ENCODE assay signal across 12 mouse cellular contexts in the genomic region with DNA sequence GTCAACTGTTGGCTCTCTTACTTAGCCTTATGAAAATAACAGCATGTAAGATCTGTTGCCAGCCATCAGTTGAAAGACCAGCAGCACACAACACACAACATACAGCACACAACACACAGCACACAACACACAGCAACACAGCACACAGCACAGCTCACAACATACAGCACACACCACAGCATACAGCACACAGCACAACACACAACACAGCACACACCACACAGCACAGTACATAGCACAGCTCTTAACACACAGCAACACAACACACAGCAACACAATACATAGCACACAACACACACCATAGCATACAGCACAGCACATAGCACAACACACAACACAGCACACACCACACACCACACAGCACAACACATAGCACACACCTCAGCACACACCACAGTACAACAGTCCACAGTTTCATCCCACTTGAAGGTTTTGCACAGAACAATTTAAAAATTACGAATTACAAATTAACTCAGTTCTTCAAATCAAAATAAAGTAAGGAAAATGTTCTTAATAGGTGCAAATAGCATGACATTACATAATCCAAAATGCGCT.
DNase-seq lines count a peak whose midpoint lies in the region; ATAC-seq and TF ChIP-seq lines count a peak whose summit lies in the region.
"Had no signal": no experiment of that assay in that cellular context is flagged by ENCODE, and none has a peak within 500 bp of the region (broad histone marks: within the 10 kb centered on the region; RNA-seq: fewer than 3 reads in every experiment).

No protein-coding gene starts in this region.

- H3K36me3 ChIP-seq in hindbrain, embryonic 15.5 days = no peaks in the 10 kb centered on the region
- no peaks in the 10 kb centered on the region for H3K36me3 ChIP-seq in hindbrain, postnatal 0 days (ENCODE audit: insufficient read depth, low read length)
- no peaks in the 10 kb centered on the region for H3K36me3 ChIP-seq in midbrain, embryonic 13.5 days
- H3K36me3 ChIP-seq in midbrain, embryonic 11.5 days (ENCODE audit: control insufficient read depth, insufficient read depth, low read length) = no peaks in the 10 kb centered on the region
- H3K36me3 ChIP-seq in heart, embryonic 15.5 days = no peaks in the 10 kb centered on the region
- H3K36me3 ChIP-seq in stomach, embryonic 15.5 days = no peaks in the 10 kb centered on the region
- H3K36me3 ChIP-seq: midbrain, embryonic 12.5 days had no signal

- H3K4me3 ChIP-seq in hindbrain, embryonic 15.5 days = no peak overlapping the region
- no peak overlapping the region for H3K4me3 ChIP-seq in hindbrain, postnatal 0 days (ENCODE audit: low read length)
- H3K4me3 ChIP-seq in midbrain, embryonic 13.5 days (replicated peaks) = no peak overlapping the region
- H3K4me3 ChIP-seq in midbrain, embryonic 11.5 days (ENCODE audit: low read depth, low read length) = no peak overlapping the region
- H3K4me3 ChIP-seq in heart, embryonic 15.5 days = peak overlapping the region; percentile 36
- H3K4me3 ChIP-seq in stomach, embryonic 15.5 days (replicated peaks) = no peak overlapping the region
- H3K4me3 ChIP-seq: midbrain, embryonic 12.5 days had no signal

- H3K27ac ChIP-seq in hindbrain, embryonic 15.5 days (replicated peaks) = no peak overlapping the region
- H3K27ac ChIP-seq in hindbrain, postnatal 0 days = no peak overlapping the region
- no peak overlapping the region for H3K27ac ChIP-seq in midbrain, embryonic 13.5 days
- no peak overlapping the region for H3K27ac ChIP-seq in midbrain, embryonic 11.5 days (ENCODE audit: low read depth, low read length)
- peak overlapping the region; percentile 87 for H3K27ac ChIP-seq in heart, embryonic 15.5 days
- no peak overlapping the region; the same call in 1 of the 2 replicates for H3K27ac ChIP-seq in stomach, embryonic 15.5 days
- H3K27ac ChIP-seq: midbrain, embryonic 12.5 days had no signal

- no peak for TF ChIP-seq CTCF in hindbrain, postnatal 0 days (IDR thresholded peaks at IDR 0.05; ENCODE audit: low read depth)

- H3K4me1 ChIP-seq in hindbrain, embryonic 15.5 days (replicated peaks) = peaks cover 22% of the 10 kb centered on the region
- H3K4me1 ChIP-seq in hindbrain, postnatal 0 days (ENCODE audit: insufficient read depth, low read length) = peaks cover 10% of the 10 kb centered on the region; the same call in 1 of the 2 replicates
- peaks cover 37% of the 10 kb centered on the region for H3K4me1 ChIP-seq in midbrain, embryonic 13.5 days (replicated peaks)
- H3K4me1 ChIP-seq in midbrain, embryonic 11.5 days (ENCODE audit: control insufficient read depth, insufficient read depth, low read length) = peaks cover 10% of the 10 kb centered on the region
- H3K4me1 ChIP-seq in heart, embryonic 15.5 days (replicated peaks) = peaks cover 53% of the 10 kb centered on the region
- H3K4me1 ChIP-seq in stomach, embryonic 15.5 days = peaks cover 40% of the 10 kb centered on the region

- H3K27me3 ChIP-seq in hindbrain, embryonic 15.5 days = no peaks in the 10 kb centered on the region
- H3K27me3 ChIP-seq in hindbrain, postnatal 0 days (ENCODE audit: insufficient read depth, low read length) = no peaks in the 10 kb centered on the region
- no peaks in the 10 kb centered on the region for H3K27me3 ChIP-seq in midbrain, embryonic 13.5 days
- H3K27me3 ChIP-seq in midbrain, embryonic 11.5 days (ENCODE audit: control insufficient read depth, insufficient read depth, low read length) = no peaks in the 10 kb centered on the region
- no peaks in the 10 kb centered on the region for H3K27me3 ChIP-seq in heart, embryonic 15.5 days
- H3K27me3 ChIP-seq in stomach, embryonic 15.5 days (replicated peaks) = no peaks in the 10 kb centered on the region
- H3K27me3 ChIP-seq: midbrain, embryonic 12.5 days had no signal

- H3K4me2 ChIP-seq in hindbrain, embryonic 15.5 days = no peak overlapping the region
- H3K4me2 ChIP-seq in hindbrain, postnatal 0 days (ENCODE audit: low read depth, low read length) = no peak overlapping the region
- no peak overlapping the region for H3K4me2 ChIP-seq in midbrain, embryonic 13.5 days (replicated peaks)
- H3K4me2 ChIP-seq in midbrain, embryonic 11.5 days = no peak overlapping the region
- peak overlapping the region; percentile 61 for H3K4me2 ChIP-seq in heart, embryonic 15.5 days
- H3K4me2 ChIP-seq in stomach, embryonic 15.5 days = peak overlapping the region; percentile 37
- H3K4me2 ChIP-seq: midbrain, embryonic 12.5 days had no signal

- H3K9ac ChIP-seq in hindbrain, embryonic 15.5 days = no peak overlapping the region
- H3K9ac ChIP-seq in hindbrain, postnatal 0 days (replicated peaks; ENCODE audit: low read length) = no peak overlapping the region
- H3K9ac ChIP-seq in midbrain, embryonic 13.5 days (replicated peaks) = no peak overlapping the region
- no peak overlapping the region; the same call in 1 of the 2 replicates for H3K9ac ChIP-seq in midbrain, embryonic 11.5 days (ENCODE audit: low read length)
- H3K9ac ChIP-seq in heart, embryonic 15.5 days = peak overlapping the region; percentile 47; the same call in 1 of the 2 replicates
- no peak overlapping the region for H3K9ac ChIP-seq in stomach, embryonic 15.5 days
- H3K9ac ChIP-seq: midbrain, embryonic 12.5 days had no signal

- H3K9me3 ChIP-seq in hindbrain, embryonic 15.5 days = no peaks in the 10 kb centered on the region
- no peaks in the 10 kb centered on the region for H3K9me3 ChIP-seq in hindbrain, postnatal 0 days (ENCODE audit: low read length)
- H3K9me3 ChIP-seq in midbrain, embryonic 13.5 days = no peaks in the 10 kb centered on the region
- H3K9me3 ChIP-seq in midbrain, embryonic 11.5 days (ENCODE audit: control insufficient read depth, low read length) = no peaks in the 10 kb centered on the region
- H3K9me3 ChIP-seq in heart, embryonic 15.5 days (replicated peaks) = no peaks in the 10 kb centered on the region
- H3K9me3 ChIP-seq in stomach, embryonic 15.5 days = no peaks in the 10 kb centered on the region
- H3K9me3 ChIP-seq: midbrain, embryonic 12.5 days had no signal

- 96% methylated on average over 2 of the region's 2 CpGs for WGBS in hindbrain, embryonic 15.5 days
- WGBS in hindbrain, postnatal 0 days = 96% methylated on average over 2 of the region's 2 CpGs
- 99% methylated on average over 2 of the region's 2 CpGs for WGBS in midbrain, embryonic 13.5 days
- 90% methylated on average over 2 of the region's 2 CpGs for WGBS in midbrain, embryonic 11.5 days
- 65% methylated on average over 2 of the region's 2 CpGs for WGBS in heart, embryonic 15.5 days
- WGBS in stomach, embryonic 15.5 days = 73% methylated on average over 2 of the region's 2 CpGs

- DNase-seq in hindbrain, postnatal 0 days (ENCODE audit: low spot score) = no peak
- DNase-seq in midbrain, embryonic 11.5 days (ENCODE audit: low spot score, missing footprints) = no peak
- DNase-seq in yolk sac, embryonic 10.5 days (ENCODE audit: low spot score) = no peak
- DNase-seq: adrenal gland, adult 8-10 months; cerebellum, adult 8-10 months; kidney, adult 11 months; thymus, postnatal 36 days had no signal

- peak; percentile 54 for ATAC-seq in hindbrain, embryonic 15.5 days (ENCODE audit: low FRiP score, low read depth)
- ATAC-seq in hindbrain, postnatal 0 days = no peak
- ATAC-seq in midbrain, embryonic 13.5 days = peak; percentile 53
- ATAC-seq in midbrain, embryonic 11.5 days (ENCODE audit: low FRiP score) = no peak
- no peak for ATAC-seq in heart, embryonic 15.5 days (replicated peaks; ENCODE audit: insufficient number of reproducible peaks, insufficient read depth, low FRiP score, low read depth)
- ATAC-seq in stomach, embryonic 15.5 days (ENCODE audit: insufficient read depth, low FRiP score, low read depth) = no peak

Comparison
In these comparisons a context has a peak if more than half of its experiments do, and no peak if none do; other contexts are left out.
1. ATAC-seq: peak in hindbrain, embryonic 15.5 days (single experiment) and midbrain, embryonic 13.5 days (single experiment); none in hindbrain, postnatal 0 days (single experiment), midbrain, embryonic 11.5 days (single experiment), heart, embryonic 15.5 days (single experiment) and stomach, embryonic 15.5 days (single experiment).
2. H3K4me2 ChIP-seq: peak in heart, embryonic 15.5 days (single experiment) and stomach, embryonic 15.5 days (single experiment); none in hindbrain, embryonic 15.5 days (single experiment), hindbrain, postnatal 0 days (single experiment), midbrain, embryonic 13.5 days (single experiment) and midbrain, embryonic 11.5 days (single experiment).